Mouse (Mus musculus) spleen, adult 12 weeks (tissue): ENCODE data around the gene Pde6h.
A peak's percentile ranks its signal among the peaks of the same experiment; 100 is the strongest.

ENCODE experiments used
- DNase-seq: peaks from one replicate; pipeline ENCODE4 v3.0.0; 2022; ENCODE audit warnings: low spot score

Pde6h gene

DNA sequence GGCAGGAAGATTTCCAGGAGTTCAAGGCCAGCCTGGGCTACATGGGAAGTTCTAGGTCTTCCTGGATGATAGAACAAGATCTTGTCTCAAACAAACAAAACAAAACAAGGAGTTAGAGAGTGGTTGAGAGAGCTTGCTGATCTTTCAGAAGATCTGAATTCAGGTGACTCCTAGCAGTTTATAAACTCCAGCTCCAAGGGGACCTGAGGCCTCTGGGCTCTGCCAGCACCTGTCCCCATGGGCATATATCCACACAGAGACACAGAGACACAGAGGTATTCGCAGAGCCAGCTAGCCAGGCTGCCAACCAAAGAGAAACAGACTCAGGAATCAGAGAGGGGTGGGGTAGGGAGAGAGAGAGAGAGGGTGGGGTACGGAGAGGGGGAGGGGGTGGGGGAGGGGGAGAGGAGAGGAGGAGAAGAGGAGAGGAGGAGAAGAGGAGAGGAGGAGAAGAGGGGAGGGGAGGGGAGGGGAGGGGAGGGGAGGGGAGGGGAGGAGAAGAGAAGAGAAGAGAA is 10.8 kb upstream of the Pde6h start:
- no peak for DNase-seq

DNA sequence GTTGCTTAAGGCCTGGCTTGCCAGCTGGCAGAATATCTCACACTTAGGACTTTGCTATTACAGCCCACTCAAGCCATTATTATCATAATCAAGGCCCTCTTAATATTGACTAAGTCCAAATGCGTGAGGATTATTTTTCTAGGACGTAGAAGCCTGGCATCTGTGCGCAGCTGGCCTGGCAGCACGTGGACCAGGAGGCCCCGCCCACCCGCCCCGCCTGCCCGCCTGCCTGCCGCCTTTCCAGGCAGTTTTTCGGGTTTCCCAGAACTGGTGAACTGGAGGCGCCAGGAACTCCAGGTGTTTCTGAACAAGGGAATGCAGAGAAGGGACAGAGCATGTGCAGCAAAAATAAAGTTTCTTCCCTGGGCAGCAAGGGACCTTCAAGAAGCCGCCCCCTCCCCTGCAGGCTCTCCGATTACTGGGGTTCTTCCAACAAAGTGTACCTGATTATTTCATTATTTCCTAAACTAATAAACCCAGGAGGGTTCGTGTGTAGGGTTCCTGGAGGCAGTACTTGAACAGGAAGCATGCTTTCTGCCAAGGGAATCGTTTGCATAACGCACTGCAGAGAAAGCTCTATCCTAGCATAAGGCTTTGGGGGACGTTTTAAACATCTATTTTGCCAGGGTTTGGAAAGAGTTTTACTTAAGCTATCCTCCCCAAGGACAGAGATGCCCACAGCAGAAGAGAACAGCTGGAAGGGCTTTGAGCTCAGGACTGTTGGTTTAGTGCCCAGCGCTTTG is 10.1 kb upstream of the Pde6h start:
- no peak for DNase-seq

DNA sequence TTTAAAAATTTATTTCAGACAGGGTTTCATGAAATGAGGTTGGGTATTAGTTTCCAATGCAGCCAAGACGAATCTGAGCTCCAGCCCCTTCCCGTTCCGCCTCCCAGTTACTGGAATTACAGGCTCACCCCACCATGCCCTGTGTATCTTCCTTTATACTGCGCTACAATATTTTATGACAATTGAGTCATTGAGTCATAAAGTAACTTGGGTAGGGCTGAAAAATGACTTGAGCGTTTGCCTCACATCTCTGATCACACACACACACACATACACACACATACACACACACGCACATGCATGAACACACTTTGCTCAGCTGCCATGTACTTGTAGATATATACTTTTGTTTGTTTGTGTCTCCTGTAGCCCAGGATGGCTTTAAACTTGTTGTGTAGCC is 9.4 kb upstream of the Pde6h start:
- DNase-seq = no peak

DNA sequence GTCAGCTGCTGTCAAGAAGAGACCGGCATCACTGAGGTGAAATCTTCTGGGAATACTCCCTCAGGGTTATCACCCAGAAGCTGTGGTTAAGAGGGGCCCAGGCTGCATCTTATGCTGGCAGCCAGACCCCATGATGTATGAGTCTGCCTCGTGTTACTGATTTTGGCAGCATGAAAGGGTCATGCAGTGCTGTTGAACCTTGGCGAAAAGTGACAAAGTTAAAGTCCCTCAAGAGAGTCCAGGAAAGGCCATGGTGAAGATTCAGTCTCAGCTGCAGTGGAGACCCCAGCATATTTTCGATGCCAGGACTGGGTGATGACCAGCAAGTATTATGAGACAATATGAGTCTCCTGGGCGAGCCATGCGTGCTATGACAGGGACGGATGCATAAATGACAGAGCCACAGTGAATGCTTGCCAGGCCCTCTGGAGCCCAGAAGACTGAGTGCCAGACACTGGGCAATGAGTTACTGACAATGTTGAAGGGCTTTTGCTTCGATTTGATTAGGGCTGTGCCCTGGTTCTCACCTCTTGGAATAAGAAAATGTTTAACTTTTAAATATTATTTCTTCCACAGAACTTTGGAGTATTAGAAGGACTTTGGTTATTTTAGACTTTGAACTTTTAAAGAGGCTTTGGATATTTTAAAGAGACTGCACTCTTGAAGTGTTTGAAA is 7.8 kb upstream of the Pde6h start:
- no peak for DNase-seq

DNA sequence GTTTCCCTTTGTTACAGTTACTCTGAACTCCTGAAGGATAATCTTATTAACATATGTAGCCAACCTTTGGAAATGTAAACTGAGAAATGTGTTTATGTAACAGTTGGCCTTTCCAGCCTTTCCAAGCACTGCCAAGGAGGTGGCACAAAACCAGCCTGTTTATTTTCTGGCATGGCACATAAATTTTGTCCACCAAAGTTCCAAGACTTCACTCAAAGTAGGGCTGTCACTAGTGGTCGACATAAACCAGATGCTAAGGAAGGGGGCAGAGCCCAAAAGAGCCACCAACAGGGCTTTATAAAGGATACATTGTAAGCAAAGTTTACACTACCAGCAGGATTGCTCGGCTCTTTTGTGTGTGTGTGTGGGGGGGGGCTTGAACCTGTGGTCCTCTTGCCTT is 5.7 kb upstream of the Pde6h start:
- no peak for DNase-seq

DNA sequence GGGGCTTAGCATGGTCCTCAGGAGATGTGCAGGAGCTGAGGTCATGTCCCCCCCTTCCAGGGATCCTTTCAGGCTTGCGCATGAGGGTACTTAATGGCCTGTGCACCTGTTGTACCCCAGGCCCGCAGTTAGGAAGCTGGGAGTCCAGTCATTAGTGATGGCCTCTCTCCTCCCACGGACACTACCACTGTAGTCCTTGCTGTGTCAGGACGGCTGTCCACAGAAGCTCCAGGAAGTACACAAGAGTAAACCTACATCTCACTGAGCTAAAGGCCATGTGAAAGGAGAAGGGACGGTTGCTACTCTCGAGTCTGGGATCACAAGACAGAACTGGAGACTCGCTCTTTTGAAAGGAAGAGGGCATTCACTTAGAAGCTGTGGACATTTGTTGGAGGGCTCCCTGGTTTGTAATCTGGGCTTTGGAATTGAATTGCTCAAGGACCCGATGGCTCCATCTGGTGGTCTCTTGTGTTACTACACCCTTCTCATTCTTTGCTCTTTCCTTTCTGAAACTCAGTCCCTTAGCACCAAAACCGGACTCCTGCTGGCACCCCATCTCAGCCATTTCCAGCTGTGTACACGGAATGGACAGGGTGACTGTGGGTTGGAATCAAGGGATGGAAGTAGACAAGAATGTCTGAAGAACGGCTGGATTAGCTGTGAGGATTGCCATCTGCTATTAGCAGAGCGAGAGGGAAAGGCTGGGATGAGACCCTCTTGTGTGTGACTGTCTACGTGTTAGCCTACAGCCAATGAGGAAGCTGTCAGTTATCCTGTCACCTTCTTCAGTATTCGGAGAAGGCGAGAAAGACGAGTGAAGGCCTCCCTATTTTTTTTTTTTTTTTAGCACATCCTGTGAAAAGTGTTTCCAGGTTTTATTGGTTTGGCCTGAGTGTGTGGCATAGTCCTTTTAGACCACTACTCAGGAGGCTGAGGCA is 3.0 kb upstream of the Pde6h start:
- DNase-seq = peak; percentile 40

DNA sequence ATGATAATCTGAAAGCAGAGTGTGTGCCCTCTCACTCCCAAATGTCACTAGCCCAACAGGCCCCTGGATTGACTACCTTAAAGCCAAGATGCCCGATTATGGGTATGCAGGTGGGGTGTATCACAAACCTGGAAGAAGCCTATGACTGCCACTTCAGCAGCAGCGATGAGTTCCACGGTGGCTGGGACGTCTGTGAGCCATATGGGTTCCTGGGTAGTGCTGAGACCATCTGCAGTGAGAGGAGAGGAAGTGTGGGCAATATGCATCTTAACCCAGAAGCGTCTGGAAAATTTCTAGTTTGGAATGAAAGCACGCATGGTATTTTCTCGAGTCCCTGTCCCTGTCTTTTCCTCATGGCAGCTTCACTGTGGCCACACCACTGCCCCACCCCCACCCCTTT is 2.0 kb upstream of the Pde6h start:
- DNase-seq = no peak

DNA sequence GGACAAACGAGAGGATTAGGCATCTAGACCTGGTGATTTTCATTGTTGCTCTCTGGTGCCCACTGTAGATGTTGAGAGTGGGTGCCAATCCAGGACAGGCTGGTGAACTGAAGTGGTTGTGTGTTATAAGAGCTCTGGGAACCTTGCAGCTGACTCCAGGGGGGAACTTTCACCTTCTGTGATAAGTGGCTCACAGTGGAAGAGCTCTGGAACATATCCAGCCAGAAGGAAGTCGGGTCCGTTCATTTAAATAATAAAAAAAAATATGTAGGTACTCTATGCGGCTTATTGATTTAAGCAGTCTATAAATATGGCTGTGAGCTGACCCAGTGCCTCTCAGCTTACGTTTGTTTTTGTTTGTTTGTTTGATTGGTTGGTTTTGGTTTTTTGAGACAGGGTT is 1.6 kb upstream of the Pde6h start, which contains the start of gene Erp27:
Gene Erp27 (minus strand): TSS at position 101 of the 400 bp plus-strand sequence.
- DNase-seq = no peak

DNA sequence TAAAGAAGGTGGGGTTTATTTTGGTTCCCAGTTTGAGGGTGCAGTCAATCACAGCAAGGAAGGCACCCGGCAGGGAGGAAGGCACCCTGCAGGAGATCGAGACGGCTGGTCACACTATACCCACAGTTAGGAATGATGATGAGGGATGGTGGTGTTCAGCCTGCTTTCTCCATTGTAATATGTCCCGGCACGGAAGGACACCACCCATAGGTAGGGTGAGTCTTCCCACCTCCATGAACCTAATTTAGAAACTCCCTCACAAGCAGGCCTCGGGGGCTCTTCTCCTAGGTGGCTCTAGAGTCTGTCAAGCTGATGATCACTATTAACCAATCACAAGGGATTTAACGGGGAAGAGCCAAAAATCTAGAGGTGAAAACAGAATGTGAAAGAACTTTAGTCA is 761 bp upstream of the Pde6h start:
- no peak for DNase-seq

DNA sequence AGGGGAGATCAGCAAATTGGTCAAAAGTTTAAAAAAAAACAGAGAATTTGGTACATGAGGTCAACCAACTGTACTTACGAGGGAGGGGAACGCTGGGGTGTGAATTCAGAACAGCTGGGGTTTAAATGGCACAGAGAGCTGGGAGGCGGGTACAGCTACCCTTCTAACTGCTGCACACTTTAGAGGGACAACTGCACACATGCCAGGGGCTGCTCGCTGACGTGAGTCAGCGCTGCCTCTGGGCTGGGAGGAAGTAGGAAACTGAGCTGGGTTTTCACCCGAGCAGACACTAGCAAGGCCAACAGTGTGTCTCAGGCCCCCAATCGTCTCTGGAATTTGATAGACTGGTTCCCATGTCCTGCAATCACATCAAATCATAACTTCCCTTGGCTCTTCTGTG is 1.4 kb downstream of the Pde6h start:
- DNase-seq = no peak

DNA sequence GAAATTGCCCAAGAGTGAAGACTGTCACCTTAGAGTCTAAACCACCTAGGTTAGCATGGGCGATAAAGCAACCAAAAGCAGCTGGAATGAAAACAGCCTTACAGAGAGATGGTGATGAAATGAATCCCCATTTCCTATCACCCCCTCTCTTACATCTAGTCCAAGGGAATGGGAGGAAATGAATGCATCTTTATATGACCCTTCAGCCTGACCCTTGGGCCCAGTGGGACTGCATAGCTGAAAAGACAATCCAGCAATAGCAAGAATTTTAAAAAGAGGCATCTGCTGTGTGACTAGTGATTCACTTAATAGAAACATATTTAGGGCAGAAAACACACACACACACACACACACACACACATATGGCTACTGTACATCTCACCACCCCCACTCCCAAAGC is 4.0 kb downstream of the Pde6h start:
- no peak for DNase-seq

DNA sequence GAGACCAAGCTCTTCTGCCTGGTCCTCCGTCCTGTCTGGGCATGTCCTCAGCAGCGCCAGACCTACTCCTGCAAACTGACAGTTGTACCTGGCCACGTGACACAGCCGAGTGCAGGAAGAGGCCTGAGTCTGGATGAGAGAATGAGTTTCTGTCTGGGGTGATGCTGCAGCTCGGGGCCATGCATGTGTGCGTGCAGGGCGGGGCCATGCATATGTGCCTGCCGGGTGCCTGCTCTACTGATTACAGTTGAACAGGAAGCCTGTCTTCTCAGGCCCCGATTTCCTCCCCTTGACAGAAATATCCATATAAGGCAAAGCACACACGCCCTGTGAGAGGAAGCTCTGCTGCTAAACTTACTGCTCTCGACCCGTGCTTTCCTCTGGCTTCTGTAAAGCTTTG is 7.0 kb downstream of the Pde6h start:
- DNase-seq = peak; percentile 67

DNA sequence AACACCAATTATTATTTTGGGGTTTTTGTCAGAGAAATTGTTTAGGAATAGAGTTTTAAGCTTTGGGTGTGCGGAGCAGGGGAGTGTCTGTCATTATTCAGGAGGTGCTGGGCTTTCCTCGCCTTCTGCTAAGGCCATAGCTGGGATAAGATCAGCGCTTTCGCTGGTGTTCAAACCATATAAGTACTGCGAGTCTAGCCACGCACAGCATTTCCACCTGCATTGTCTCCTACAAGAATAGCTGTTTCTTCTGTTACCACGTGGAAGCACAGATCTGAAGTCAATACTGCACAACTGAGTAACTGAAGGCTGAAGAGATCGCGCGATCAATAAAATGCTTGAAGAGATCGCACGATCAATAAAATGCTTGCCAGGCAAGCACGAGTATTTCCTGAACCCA is 7.6 kb downstream of the Pde6h start:
- no peak for DNase-seq

DNA sequence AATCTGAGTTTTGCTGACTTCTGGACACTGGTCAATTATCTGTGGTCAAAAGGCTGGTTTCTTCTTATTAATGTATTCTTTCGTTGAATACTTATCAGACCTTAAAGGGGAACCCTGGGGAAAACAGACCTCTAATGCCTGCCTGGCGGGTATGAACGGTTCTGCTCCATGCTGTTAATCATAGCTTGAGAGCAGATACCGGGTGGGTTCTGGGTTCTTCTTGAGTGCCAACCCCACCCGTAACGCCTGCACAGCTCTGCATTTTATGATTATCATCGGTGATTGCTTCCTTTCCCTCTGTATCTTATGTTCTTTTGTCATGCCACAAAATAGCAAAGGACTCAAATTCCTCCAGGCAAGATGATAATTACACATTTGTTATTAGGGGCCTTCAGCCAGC is 10.4 kb downstream of the Pde6h start:
- DNase-seq = no peak

DNA sequence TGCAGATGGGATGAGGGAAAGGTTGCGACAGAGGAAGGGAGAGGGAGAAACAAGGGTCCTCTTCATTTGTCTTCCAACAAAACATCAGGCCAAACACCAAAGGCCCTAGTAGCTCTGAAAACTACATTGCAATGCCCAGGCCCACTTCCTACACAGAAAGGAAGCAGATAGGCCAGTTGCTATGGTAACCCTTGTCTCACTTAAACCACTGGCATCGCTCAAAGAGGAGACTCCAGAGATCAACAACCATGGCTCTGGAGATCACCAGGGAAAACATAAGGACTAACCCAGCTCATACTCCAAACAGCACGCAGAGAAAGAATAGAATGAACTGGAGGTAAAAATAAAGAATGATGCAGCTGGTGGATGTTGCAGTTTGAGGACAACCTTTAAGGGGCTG is 11.6 kb downstream of the Pde6h start:
- no peak for DNase-seq

DNA sequence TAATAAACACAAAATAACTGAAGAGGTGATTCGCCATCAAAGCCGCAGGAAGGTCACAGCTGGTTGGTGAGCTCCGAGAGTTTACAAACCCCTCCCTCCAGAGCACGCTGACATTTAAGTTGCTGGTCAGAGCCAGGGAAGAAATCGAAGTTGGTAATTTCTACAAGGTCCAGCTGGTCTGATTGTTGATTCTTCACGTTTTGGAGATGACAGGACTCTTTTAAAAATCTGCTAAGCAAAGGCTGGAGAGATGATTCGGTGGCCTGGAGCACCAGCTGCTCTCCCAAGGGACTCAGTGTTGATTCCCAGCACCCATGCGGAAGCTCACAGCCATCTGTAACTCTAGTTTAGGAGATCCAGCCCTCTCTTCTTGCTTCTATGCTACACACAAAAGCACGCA is 12.7 kb downstream of the Pde6h start:
- no peak for DNase-seq

DNA sequence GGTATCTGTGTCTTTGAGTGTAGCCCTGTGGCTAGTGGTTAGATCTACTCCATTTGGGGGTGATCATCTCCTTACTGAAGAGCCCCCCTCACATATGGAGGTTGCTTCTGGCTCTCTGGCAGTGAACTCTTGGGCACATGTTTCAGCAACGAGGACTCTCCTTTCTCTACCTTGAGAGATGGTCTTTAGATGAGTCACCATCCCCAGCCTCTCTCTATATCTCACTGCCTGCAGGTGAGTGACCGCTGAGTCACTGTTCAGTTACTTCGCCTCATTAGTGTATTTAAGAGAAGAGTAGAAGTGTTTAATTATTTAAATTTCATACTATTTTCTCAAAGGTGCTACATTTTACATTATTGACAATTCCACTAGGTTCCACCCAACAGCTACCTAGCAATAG is 13.5 kb downstream of the Pde6h start:
- DNase-seq = no peak

DNA sequence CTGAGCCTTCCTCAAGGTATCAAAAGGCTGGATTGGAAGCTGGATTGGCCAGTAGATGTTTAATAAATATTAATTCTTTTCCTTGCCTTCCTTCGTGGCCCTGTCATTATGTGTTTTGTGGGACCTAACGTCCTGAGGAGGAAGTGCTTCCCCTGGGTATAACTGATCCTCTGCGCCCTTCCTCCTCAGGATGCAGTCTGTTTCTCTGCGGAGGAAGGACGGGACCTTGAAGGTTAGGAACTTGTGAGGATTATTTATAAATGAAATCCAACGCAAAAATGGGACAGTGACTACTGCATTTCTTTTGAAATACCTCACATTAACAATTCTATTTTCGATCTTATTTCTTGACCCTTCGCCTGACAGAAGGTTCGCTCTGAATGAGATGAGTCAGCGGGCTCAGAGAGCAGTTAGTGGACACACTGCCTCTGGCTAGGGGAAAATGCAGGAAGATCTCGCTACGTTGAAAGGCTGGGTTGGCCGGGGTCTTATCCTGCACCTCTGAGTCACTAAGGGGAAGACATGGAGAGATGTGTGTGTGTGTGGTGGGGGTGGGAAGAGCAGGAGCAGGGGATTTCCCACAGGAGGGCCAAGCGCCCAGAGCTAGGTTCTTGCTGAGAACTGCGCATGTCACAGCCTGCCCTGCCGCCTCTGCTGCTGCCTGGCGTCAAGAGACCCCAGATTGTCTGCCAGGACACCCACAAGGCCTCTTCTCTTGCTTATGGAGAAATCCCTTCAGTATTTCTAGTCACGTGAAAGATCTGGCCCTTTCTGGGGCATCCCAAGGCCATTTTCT is 14.9 kb downstream of the Pde6h start:
- no peak for DNase-seq

DNA sequence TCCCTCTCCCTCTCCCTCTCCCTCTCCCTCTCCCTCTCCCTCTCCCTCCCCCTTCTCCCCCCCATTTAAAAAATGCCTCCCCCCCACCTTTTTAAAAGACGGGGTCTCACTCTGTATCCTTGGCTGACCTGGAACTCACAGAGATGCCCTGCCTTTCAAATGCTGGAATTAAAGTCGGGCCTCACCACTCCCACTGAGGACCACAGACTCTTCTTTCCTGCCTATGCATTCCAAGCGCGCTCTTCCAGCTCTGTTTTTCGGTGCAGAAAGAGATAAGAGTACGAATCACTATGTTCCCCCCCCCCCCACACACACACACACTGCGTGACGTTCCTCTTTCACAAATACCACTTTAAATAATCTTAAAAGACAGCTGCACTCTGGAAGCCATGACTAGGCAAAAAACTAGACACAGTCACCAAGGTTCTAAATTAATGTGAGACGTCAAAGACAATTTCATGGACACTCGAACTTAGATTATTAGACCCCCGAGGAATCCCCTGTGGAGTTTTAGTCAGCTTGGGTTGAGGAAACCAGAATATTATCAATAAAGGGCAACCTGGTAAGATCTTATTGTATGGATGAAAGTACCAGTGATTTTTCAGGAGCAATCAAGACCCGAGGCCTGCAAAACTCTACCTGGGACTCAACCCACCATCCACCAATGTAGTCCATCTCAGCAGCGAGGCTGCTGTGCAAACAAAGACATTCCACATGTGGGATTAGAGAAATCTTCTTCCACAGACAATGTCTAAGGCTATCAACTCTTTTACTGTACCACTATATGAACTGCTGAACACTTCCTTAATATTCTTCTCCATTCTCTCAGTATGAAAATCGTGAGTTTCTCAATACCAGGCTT is 15.9 kb downstream of the Pde6h start:
- no peak for DNase-seq

DNA sequence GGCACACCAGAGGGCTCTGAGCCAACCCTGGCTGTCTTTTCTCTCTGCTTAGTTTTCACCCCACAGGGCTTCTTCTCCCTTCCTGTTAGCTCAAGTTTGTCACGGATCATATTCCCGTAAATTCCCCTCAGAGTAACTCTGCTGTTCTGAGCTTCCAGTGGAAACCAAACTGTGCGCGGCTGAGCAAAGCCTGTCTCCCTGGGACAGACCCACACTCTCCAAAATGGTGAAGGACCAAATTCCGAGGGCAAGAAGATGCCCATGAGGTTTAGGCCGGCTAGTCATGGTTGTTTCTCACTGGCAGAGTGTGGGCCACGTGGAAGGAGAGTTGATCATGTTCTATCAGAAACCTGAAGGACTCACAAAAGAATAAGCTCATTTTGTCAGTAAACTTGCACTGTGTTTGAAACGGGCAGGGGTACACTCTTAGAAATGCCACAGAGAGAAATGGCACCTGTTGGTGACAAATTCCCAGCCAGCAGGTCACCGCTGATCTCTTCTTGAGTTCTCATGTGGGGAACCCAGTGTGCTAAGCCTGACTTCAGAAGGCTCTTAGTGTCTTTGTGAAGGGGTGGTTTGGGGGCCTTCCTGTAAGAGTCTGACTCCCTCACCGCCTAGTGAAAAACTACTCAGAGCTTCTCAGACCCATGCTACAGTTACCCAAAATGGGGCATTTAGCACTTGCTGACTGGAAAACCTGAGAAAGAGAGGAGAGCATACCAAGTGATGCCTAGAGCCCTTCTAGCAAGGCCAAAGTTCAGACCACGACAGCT is 16.7 kb downstream of the Pde6h start:
- no peak for DNase-seq
